Mouse (Mus musculus) G1E (cell line): ENCODE measurements around the gene Alpk1. TPM values are rescaled to one million over a fixed set of nuclear protein-coding genes. Genes with fewer than 3 reads are reported as not detected.
A peak's percentile ranks its signal among the peaks of the same experiment; 100 is the strongest.

Experiments
- ATAC-seq: 2 replicates; pipeline ENCODE4 v1.8.0; 2016; ENCODE audit warnings: mild to moderate bottlenecking; ENCODE audit not compliant: insufficient number of reproducible peaks, poor library complexity, low FRiP score, severe bottlenecking; ENCODE audit errors: extremely low read depth
- DNase-seq: peaks from one replicate; pipeline ENCODE4 v3.0.0; 2012; ENCODE audit warnings: low spot score
- H3K27me3 ChIP-seq: 2 replicates; pipeline ENCODE4 v1.6.1; 2012; ENCODE audit warnings: mild to moderate bottlenecking, low read length, inconsistent platforms; ENCODE audit not compliant: insufficient read depth
- H3K36me3 ChIP-seq: replicated peaks from 2 replicates; pipeline ENCODE3; 2012; ENCODE audit warnings: mild to moderate bottlenecking, inconsistent platforms
- H3K4me1 ChIP-seq: 2 replicates; pipeline ENCODE4 v1.6.1; 2012; ENCODE audit warnings: low read depth, low read length, inconsistent platforms, mixed read lengths; ENCODE audit not compliant: insufficient read depth
- H3K4me3 ChIP-seq: 2 replicates; pipeline ENCODE4 v1.5.1; 2012; ENCODE audit warnings: low read depth, mild to moderate bottlenecking, inconsistent platforms, low read length, moderate library complexity, mixed read lengths
- H3K9me3 ChIP-seq: replicated peaks from 2 replicates; pipeline ENCODE4 v1.6.1; 2012; ENCODE audit warnings: inconsistent platforms
- CTCF ChIP-seq: IDR thresholded peaks from 2 replicates; pipeline ENCODE4 v1.5.1; 2012; ENCODE audit warnings: low read depth, low read length, inconsistent platforms, mixed read lengths
- GATA1 ChIP-seq: IDR thresholded peaks from 2 replicates; pipeline ENCODE4 v1.6.1; 2012; ENCODE audit warnings: borderline replicate concordance, low read length, inconsistent platforms, mixed read lengths
- GATA2 ChIP-seq: IDR thresholded peaks from 2 replicates; pipeline ENCODE4 v1.6.1; 2012; ENCODE audit warnings: low read depth, low read length, inconsistent platforms, borderline replicate concordance
- POLR2AphosphoS5 ChIP-seq: IDR thresholded peaks from 2 replicates; pipeline ENCODE4 v1.6.1; 2012; ENCODE audit warnings: low read depth, low read length, inconsistent platforms; ENCODE audit not compliant: insufficient replicate concordance
- TAL1 ChIP-seq: conservative IDR thresholded peaks from 2 replicates; pipeline ENCODE4 v1.6.1; 2012; ENCODE audit warnings: low read depth, low read length, inconsistent platforms, mixed read lengths
- polyA plus RNA-seq: library from polyadenylated mRNA; stranded (reverse); fragments of >175 nt; gene quantifications from 2 replicates; pipeline ENCODE4 v1.2.3, GENCODE M21; 2012
- total RNA-seq, 2 experiments: library from RNA; stranded (forward) in 1 of 2; stranded (reverse) in 1 of 2; fragments of 200-1000 nt in 1 of 2; fragments of >200 nt in 1 of 2; fragmentation: Nextera tagmentation in 1 of 2; gene quantifications; 2 replicates each; pipeline ENCODE4 v1.2.3; 2014 to 2017

The Alpk1 gene
- not detected in 2 replicates for total RNA-seq (2014; fragmentation: Nextera tagmentation)
- 0.11 TPM in 1 of 2 replicates, not detected in the other for total RNA-seq (2017)
- polyA plus RNA-seq, result 0.01 TPM in 1 of 2 replicates, not detected in the other

- peak; percentile 57; the same call in 1 of the 2 replicates for ATAC-seq
- 0 out of 2 replicates have a peak, but pooled peaks cover 6% of the 10 kb centered on the region for H3K27me3 ChIP-seq
- no peak for DNase-seq
- peaks cover 7% of the 10 kb centered on the region for H3K4me1 ChIP-seq
- H3K4me3 ChIP-seq, result peak within 1 kb of the TSS; percentile 45; the same call in 1 of the 2 replicates
- H3K36me3 ChIP-seq, result no peaks in the 10 kb centered on the region
- TF ChIP-seq POLR2AphosphoS5, result no peak
- TF ChIP-seq TAL1, result no peak
- no peak for TF ChIP-seq GATA1
- TF ChIP-seq GATA2, result no peak
- TF ChIP-seq CTCF, result no peak
- H3K9me3 ChIP-seq, result 0 out of 2 replicates have a peak, but pooled peaks cover 2% of the 10 kb centered on the region
These were observed at the start of gene Alpk1 for GRCm38 (mm10) chr3:127780021-127780644. Gene Alpk1 (minus strand): TSS chr3:127780527.

GRCm38 (mm10) chr3:127827123-127827522 is 46.8 kb upstream of the Alpk1 start:
- ATAC-seq, result no peak
- peaks cover 48% of the 10 kb centered on the region for H3K4me1 ChIP-seq
- H3K36me3 ChIP-seq, result peaks cover 56% of the 10 kb centered on the region
- no peak for TF ChIP-seq CTCF
- DNase-seq, result no peak
- H3K27me3 ChIP-seq, result no peaks in the 10 kb centered on the region
- H3K4me3 ChIP-seq, result no peak overlapping the region
- H3K9me3 ChIP-seq, result no peaks in the 10 kb centered on the region

GRCm38 (mm10) chr3:127826503-127826902 is 46.2 kb upstream of the Alpk1 start:
- no peak for ATAC-seq
- no peak for TF ChIP-seq TAL1
- TF ChIP-seq GATA2, result no peak
- TF ChIP-seq POLR2AphosphoS5, result no peak
- TF ChIP-seq GATA1, result no peak
- TF ChIP-seq CTCF, result no peak

GRCm38 (mm10) chr3:127823886-127824863 is 43.8 kb upstream of the Alpk1 start:
- no peaks in the 10 kb centered on the region for H3K9me3 ChIP-seq
- H3K4me1 ChIP-seq, result peaks cover 39% of the 10 kb centered on the region
- no peaks in the 10 kb centered on the region for H3K27me3 ChIP-seq
- no peak for DNase-seq
- TF ChIP-seq POLR2AphosphoS5 (no peak), GATA2 (no peak), GATA1 (no peak), TAL1 (no peak), CTCF (no peak)
- peaks cover 59% of the 10 kb centered on the region for H3K36me3 ChIP-seq
- ATAC-seq, result peak; percentile 40
- H3K4me3 ChIP-seq, result peak overlapping the region; percentile 60; the same call in 1 of the 2 replicates

More at GRCm38 (mm10) chr3:127826503-127826902, 46.2 kb upstream of the Alpk1 start:
- Histone ChIP-seq H3K27me3 (no peaks in the 10 kb centered on the region), H3K9me3 (no peaks in the 10 kb centered on the region), H3K4me3 (no peak overlapping the region), H3K36me3 (peaks cover 58% of the 10 kb centered on the region), H3K4me1 (peaks cover 46% of the 10 kb centered on the region)
- no peak for DNase-seq

- DNase-seq (no peak), ATAC-seq (no peak)
- TF ChIP-seq POLR2AphosphoS5 (no peak), TAL1 (0 out of 2 replicates have a peak, but pooled peaks have one; percentile 9)
- Histone ChIP-seq H3K9me3 (no peaks in the 10 kb centered on the region), H3K36me3 (peaks cover 69% of the 10 kb centered on the region), H3K27me3 (no peaks in the 10 kb centered on the region), H3K4me3 (no peak overlapping the region), H3K4me1 (peaks cover 30% of the 10 kb centered on the region)
These were observed 40.9 kb upstream of the Alpk1 start for GRCm38 (mm10) chr3:127821209-127821608.

- H3K4me3 ChIP-seq, result no peak overlapping the region
- no peaks in the 10 kb centered on the region for H3K9me3 ChIP-seq
- no peaks in the 10 kb centered on the region for H3K27me3 ChIP-seq
- peaks cover 27% of the 10 kb centered on the region for H3K4me1 ChIP-seq
- TF ChIP-seq TAL1 (no peak), GATA1 (no peak), GATA2 (no peak), POLR2AphosphoS5 (no peak), CTCF (no peak)
- DNase-seq, result no peak
- H3K36me3 ChIP-seq, result peaks cover 74% of the 10 kb centered on the region
- ATAC-seq, result no peak
These were observed 40.1 kb upstream of the Alpk1 start for GRCm38 (mm10) chr3:127820400-127820799.
